Mouse (Mus musculus) brain, embryonic 14.5 days (tissue): Measurements from ENCODE around the gene Ptprt.

ENCODE experiments used
- CTCF ChIP-seq: fragments of 200-500 bp; IDR thresholded peaks from 2 replicates; pipeline ENCODE4 v1.5.1; 2012; ENCODE audit warnings: inconsistent platforms, mild to moderate bottlenecking, moderate library complexity, borderline replicate concordance; ENCODE audit not compliant: insufficient read depth, insufficient read length; ENCODE audit errors: extremely low read depth
- POLR2A ChIP-seq: fragments of 200-500 bp; IDR thresholded peaks from 2 replicates; pipeline ENCODE4 v1.6.1; 2012; ENCODE audit warnings: mild to moderate bottlenecking, inconsistent platforms, borderline replicate concordance; ENCODE audit not compliant: poor library complexity, insufficient read depth, insufficient read length, severe bottlenecking; ENCODE audit errors: extremely low read depth

DNA sequence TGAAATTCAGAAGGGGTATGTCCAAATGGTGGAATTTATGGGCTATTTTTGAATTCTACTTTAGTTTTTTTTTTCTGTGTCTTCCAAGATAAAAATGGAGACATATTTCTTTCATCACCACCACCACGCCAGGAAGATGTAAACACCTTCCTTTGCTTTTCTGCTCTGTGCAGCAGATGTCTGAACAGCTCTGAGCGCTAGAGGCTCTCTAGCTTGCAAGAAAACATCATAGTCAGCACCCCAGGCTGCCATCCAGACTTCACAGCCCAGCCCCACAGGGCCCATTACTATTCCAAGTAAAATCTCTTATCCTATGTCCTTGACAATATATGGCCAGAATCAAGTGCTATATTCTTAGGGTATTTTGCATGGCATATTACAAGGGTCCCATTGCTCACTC lies 542.9 kb downstream of the Ptprt start:
- TF ChIP-seq POLR2A (no peak), CTCF (no peak)
